Mouse (Mus musculus) heart, embryonic 15.5 days (tissue): ENCODE measurements around the gene Psmd3. TPM values are rescaled to one million over a fixed set of nuclear protein-coding genes. Genes with fewer than 3 reads are reported as not detected.
"Not testable (repeated sequence)": the region's sequence is repeated elsewhere in the genome, so short reads cannot be mapped to it uniquely, and the experiment has no call there.

Source experiments
- ATAC-seq: fragments of 200-750 bp; cut with Nextera tagmentation; replicated peaks from 2 replicates; pipeline ENCODE4 v1.8.0; 2017; ENCODE audit warnings: low read depth, moderate TSS enrichment; ENCODE audit not compliant: insufficient number of reproducible peaks, insufficient read depth, low FRiP score
- H3K27ac ChIP-seq: fragments of 300-500 bp; sonication (generic); 2 replicates; pipeline ENCODE4 v1.5.1; 2015; ENCODE audit warnings: mild to moderate bottlenecking, inconsistent platforms
- H3K27me3 ChIP-seq: fragments of 300-500 bp; sonication (generic); 2 replicates; pipeline ENCODE4 v1.6.1; 2015; ENCODE audit warnings: inconsistent platforms
- H3K36me3 ChIP-seq: fragments of 300-500 bp; sonication (generic); 2 replicates; pipeline ENCODE4 v1.6.1; 2015; ENCODE audit warnings: mild to moderate bottlenecking, inconsistent platforms
- H3K4me1 ChIP-seq: fragments of 300-500 bp; sonication (generic); replicated peaks from 2 replicates; pipeline ENCODE4 v1.6.1; 2015; ENCODE audit warnings: inconsistent platforms
- H3K4me2 ChIP-seq: fragments of 300-500 bp; sonication (generic); 2 replicates; pipeline ENCODE4 v1.6.1; 2015; ENCODE audit warnings: inconsistent platforms, mild to moderate bottlenecking, moderate library complexity
- H3K4me3 ChIP-seq: fragments of 300-500 bp; sonication (generic); 2 replicates; pipeline ENCODE4 v1.5.1; 2015; ENCODE audit warnings: mild to moderate bottlenecking, inconsistent platforms
- H3K9ac ChIP-seq: fragments of 300-500 bp; sonication (generic); 2 replicates; pipeline ENCODE4 v1.6.1; 2015; ENCODE audit warnings: mild to moderate bottlenecking, inconsistent platforms
- H3K9me3 ChIP-seq: fragments of 300-500 bp; sonication (generic); replicated peaks from 2 replicates; pipeline ENCODE4 v1.6.1; 2016; ENCODE audit warnings: inconsistent platforms
- WGBS: fragments of 180-500 bp; shearing (Covaris S2); methylation state at CpG from one replicate; pipeline ENCODE4 v1.1.7; 2015; ENCODE audit warnings: mixed read lengths; 5-methylcytosine and 5-hydroxymethylcytosine counted together
- polyA plus RNA-seq: library from polyadenylated mRNA; unstranded; fragments of >200 nt; fragmentation: Nextera tagmentation; extraction: Ambion mirVana; gene quantifications from 2 replicates; pipeline ENCODE4 v1.2.1, GENCODE M21; 2015

Gene Psmd3
- polyA plus RNA-seq, 1 experiment from 2014 or later: 141 TPM

- Histone ChIP-seq H3K36me3 (peaks cover 28% of the 10 kb centered on the region), H3K9ac (no peak overlapping the region), H3K9me3 (no peaks in the 10 kb centered on the region), H3K4me1 (peaks cover 37% of the 10 kb centered on the region), H3K4me3 (no peak overlapping the region), H3K27ac (peak overlapping the region; percentile 84), H3K27me3 (no peaks in the 10 kb centered on the region), H3K4me2 (peak overlapping the region; percentile 19; the same call in 1 of the 2 replicates)
- WGBS: 65% methylated on average over 22 of the region's 22 CpGs
- ATAC-seq: peak; percentile 67
These were observed 25.3 kb downstream of the Psmd3 start for GRCm38 (mm10) chr11:98707401-98708281.

- peak overlapping the region; percentile 84 for H3K27ac ChIP-seq
- 72% methylated on average over 19 of the region's 19 CpGs for WGBS
These were observed 26.1 kb downstream of the Psmd3 start for GRCm38 (mm10) chr11:98708282-98708956.

GRCm38 (mm10) chr11:98709001-98709741 lies 26.8 kb downstream of the Psmd3 start:
- peaks cover 43% of the 10 kb centered on the region for H3K36me3 ChIP-seq
- H3K27me3 ChIP-seq: no peaks in the 10 kb centered on the region
- H3K4me2 ChIP-seq: 0 out of 2 replicates have a peak overlapping the region, but pooled peaks have one; percentile 0
- peak overlapping the region; percentile 84 for H3K27ac ChIP-seq
- no peak overlapping the region for H3K4me3 ChIP-seq
- H3K9me3 ChIP-seq: no peaks in the 10 kb centered on the region
- WGBS: 56% methylated on average over 26 of the region's 26 CpGs
- H3K9ac ChIP-seq: 0 out of 2 replicates have a peak overlapping the region, but pooled peaks have one; percentile 13
- ATAC-seq: no peak
- peaks cover 37% of the 10 kb centered on the region for H3K4me1 ChIP-seq

More at GRCm38 (mm10) chr11:98708282-98708956, 26.1 kb downstream of the Psmd3 start:
- Histone ChIP-seq H3K4me2 (peak overlapping the region; percentile 19; the same call in 1 of the 2 replicates), H3K4me1 (peaks cover 37% of the 10 kb centered on the region), H3K36me3 (peaks cover 35% of the 10 kb centered on the region), H3K4me3 (no peak overlapping the region), H3K9ac (no peak overlapping the region), H3K9me3 (no peaks in the 10 kb centered on the region), H3K27me3 (no peaks in the 10 kb centered on the region)
- no peak; the same call in 1 of the 2 replicates for ATAC-seq

DNA sequence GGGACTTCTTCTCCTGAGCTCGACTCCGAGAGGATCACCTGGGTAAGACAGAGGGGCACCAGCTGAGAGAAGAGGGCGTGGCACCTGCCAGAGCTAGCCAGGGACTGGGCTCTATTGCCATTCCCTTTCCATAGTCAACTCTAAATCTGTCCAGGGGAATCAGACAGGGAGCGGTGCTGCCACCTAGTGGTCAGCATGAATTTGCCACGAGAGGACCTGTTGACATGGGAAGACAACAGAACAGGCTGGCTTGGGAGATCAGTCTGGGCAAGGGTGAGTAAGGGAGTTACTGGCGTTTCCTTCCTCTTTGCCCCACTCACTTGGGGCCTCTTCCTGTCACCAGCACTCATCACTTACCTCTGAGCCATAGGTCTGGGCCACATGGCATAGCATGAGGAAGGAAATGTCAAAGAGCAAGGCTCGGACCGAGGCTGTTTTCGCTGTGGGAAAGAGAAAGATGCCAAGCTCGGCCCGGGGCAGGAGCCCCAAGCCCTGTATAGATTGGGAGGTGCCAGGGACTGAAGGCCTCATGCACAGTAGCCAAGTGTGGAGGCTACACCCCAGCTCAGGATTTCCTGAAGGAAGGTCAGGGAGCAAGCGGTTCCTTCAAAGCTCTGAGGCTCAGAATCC lies 28.2 kb downstream of the Psmd3 start:
- peak; percentile 21; the same call in 1 of the 2 replicates for ATAC-seq
- Histone ChIP-seq H3K9me3 (no peaks in the 10 kb centered on the region), H3K4me1 (peaks cover 37% of the 10 kb centered on the region), H3K27ac (peak overlapping the region; percentile 84), H3K4me2 (0 out of 2 replicates have a peak overlapping the region, but pooled peaks have one; percentile 14), H3K9ac (no peak overlapping the region), H3K36me3 (peaks cover 48% of the 10 kb centered on the region; the same call in 1 of the 2 replicates), H3K4me3 (no peak overlapping the region), H3K27me3 (no peaks in the 10 kb centered on the region)
- WGBS: 38% methylated on average over 12 of the region's 12 CpGs

DNA sequence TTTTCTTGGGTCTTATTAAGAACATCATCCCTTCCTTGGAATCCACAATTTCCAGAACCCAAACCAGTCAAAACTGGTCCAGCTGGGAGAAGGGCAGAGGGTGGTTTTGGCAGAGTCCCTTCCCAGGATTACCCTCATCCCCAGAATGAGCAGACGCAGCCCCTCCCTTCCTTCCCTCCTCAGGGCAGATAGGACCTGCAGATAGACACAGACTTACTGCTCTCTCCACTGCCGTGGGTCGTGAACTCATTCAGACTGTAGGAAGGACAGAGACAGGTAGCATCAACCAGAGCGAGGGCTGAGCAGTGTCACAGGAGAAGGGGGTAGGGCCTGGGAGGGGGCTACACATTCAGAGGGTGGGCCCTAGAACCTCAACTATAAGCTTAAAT lies 28.7 kb downstream of the Psmd3 start:
- Histone ChIP-seq H3K9me3 (no peaks in the 10 kb centered on the region), H3K4me1 (peaks cover 37% of the 10 kb centered on the region), H3K9ac (no peak overlapping the region), H3K4me3 (no peak overlapping the region), H3K36me3 (peaks cover 51% of the 10 kb centered on the region; the same call in 1 of the 2 replicates), H3K27me3 (no peaks in the 10 kb centered on the region), H3K27ac (peak overlapping the region; percentile 84), H3K4me2 (no peak overlapping the region)
- WGBS: 66% methylated on average over 4 of the region's 4 CpGs
- no peak for ATAC-seq

- H3K9me3 ChIP-seq, H3K27me3 ChIP-seq, H3K4me2 ChIP-seq, ATAC-seq, H3K9ac ChIP-seq, H3K4me3 ChIP-seq: not testable (repeated sequence)
- Histone ChIP-seq H3K4me1 (peaks cover 35% of the 10 kb centered on the region), H3K27ac (0 out of 2 replicates have a peak overlapping the region, but pooled peaks have one; percentile 42), H3K36me3 (peaks cover 53% of the 10 kb centered on the region; the same call in 1 of the 2 replicates)
- 83% methylated on average over 6 of the region's 6 CpGs for WGBS
These were observed 29.7 kb downstream of the Psmd3 start for GRCm38 (mm10) chr11:98712009-98712408.

DNA sequence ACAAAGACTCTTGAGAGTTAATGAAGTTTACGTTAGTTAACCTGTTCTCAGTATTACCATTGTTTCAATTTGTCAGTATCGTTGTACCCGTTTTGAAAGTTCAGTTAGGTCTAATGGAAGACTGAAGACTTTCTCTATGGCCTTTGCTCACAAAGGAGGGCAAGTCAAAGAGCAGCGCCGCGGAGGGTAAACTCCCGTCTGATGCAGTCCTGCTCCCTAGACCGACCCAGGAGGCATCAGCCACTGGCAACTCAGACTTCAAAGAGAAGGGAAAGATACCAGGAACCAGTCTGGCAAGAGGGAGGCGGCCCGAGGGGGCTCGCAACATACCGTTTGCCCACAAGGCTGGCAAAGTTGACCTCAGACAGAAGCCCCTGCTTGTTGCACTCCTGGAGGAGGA lies 31.3 kb downstream of the Psmd3 start:
- H3K9ac ChIP-seq: no peak overlapping the region
- H3K27me3 ChIP-seq: no peaks in the 10 kb centered on the region
- peaks cover 28% of the 10 kb centered on the region for H3K4me1 ChIP-seq
- peaks cover 55% of the 10 kb centered on the region for H3K36me3 ChIP-seq
- H3K4me2 ChIP-seq: no peak overlapping the region
- ATAC-seq: no peak
- 84% methylated on average over 12 of the region's 12 CpGs for WGBS
- no peaks in the 10 kb centered on the region for H3K9me3 ChIP-seq
- H3K27ac ChIP-seq: no peak overlapping the region
- no peak overlapping the region for H3K4me3 ChIP-seq

DNA sequence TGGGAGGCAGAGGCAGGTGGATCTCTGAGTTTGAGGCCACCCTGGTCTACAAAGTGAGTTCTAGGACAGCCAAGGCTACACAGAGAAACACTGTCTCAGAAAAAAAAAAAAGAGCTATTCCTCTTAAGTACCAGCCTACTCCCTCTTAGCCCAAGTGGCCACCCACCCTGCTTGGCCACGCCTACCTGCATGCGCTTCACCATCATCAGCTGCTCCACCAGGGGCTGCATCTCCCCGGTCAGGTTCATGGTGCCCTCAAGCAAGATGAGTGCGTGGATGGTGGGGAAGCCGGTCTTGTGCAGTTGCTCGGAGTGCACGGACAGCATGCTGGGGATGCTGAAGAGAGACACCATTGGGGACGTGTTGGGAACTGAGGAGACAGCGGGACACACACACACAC lies 33.6 kb downstream of the Psmd3 start:
- no peak overlapping the region for H3K4me2 ChIP-seq
- no peaks in the 10 kb centered on the region for H3K9me3 ChIP-seq
- peaks cover 53% of the 10 kb centered on the region for H3K36me3 ChIP-seq
- peaks cover 17% of the 10 kb centered on the region for H3K4me1 ChIP-seq
- WGBS: 94% methylated on average over 9 of the region's 9 CpGs
- no peak overlapping the region for H3K9ac ChIP-seq
- ATAC-seq: no peak
- H3K27me3 ChIP-seq: no peaks in the 10 kb centered on the region
- H3K27ac ChIP-seq: no peak overlapping the region
- no peak overlapping the region for H3K4me3 ChIP-seq

GRCm38 (mm10) chr11:98717904-98718303 lies 35.5 kb downstream of the Psmd3 start:
- Histone ChIP-seq H3K9me3 (no peaks in the 10 kb centered on the region), H3K36me3 (peaks cover 43% of the 10 kb centered on the region), H3K27ac (no peak overlapping the region), H3K4me2 (no peak overlapping the region), H3K9ac (no peak overlapping the region), H3K4me3 (no peak overlapping the region), H3K4me1 (peaks cover 36% of the 10 kb centered on the region), H3K27me3 (no peaks in the 10 kb centered on the region)
- no peak for ATAC-seq
- WGBS: 21% methylated on average over 13 of the region's 13 CpGs

DNA sequence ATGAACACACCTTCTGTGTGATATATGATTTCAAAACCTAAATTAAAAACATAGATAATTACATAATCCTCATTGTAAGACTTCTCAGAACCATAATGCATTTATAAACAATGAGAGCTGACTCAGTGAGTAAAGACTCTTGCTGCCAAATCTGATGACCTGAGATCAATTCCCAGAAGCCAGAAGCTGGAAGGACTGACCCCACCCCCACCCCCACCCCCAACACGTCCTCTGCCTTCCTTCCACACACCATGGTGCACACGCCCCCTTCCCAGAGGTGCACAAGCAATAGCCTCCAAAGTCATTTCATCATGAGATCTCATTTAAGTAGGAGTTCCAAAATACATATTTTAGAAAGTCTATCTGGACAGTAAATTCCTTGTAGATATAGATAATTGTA lies 38.4 kb downstream of the Psmd3 start:
- Histone ChIP-seq H3K36me3 (peaks cover 20% of the 10 kb centered on the region), H3K9ac (no peak overlapping the region), H3K27me3 (no peaks in the 10 kb centered on the region), H3K4me1 (peaks cover 37% of the 10 kb centered on the region), H3K9me3 (no peaks in the 10 kb centered on the region), H3K4me3 (no peak overlapping the region), H3K27ac (peak overlapping the region; percentile 76), H3K4me2 (no peak overlapping the region)
- ATAC-seq: no peak
- WGBS: 74% methylated on average over 2 of the region's 2 CpGs
